31 mouse cellular contexts compared by ENCODE assay signal in genomic region chr4:125439856-125440255, GRCm38 (mm10). TPM values are rescaled to one million over a fixed set of nuclear protein-coding genes. Genes with fewer than 3 reads are reported as not detected.
DNase-seq lines count a peak whose midpoint lies in the region; ATAC-seq lines count a peak whose summit lies in the region.
"Had no signal": no experiment of that assay in that cellular context is flagged by ENCODE, and none has a peak within 500 bp of the region (broad histone marks: within the 10 kb centered on the region; RNA-seq: fewer than 3 reads in every experiment).

No protein-coding gene starts in this region.

- no peak overlapping the region for H3K4me3 ChIP-seq in forebrain, embryonic 10.5 days
- H3K4me3 ChIP-seq in forebrain, embryonic 13.5 days: no peak overlapping the region
- H3K4me3 ChIP-seq in midbrain, embryonic 11.5 days (ENCODE audit: low read depth, low read length): no peak overlapping the region
- H3K4me3 ChIP-seq in midbrain, embryonic 13.5 days (replicated peaks): no peak overlapping the region
- H3K4me3 ChIP-seq in limb, embryonic 10.5 days: no peak overlapping the region
- H3K4me3 ChIP-seq: embryonic facial prominence, embryonic 10.5 days; embryonic facial prominence, embryonic 13.5 days; erythroblast, embryonic 14.5 days; gastrocnemius, adult 2 months; heart, adult 2 months; heart, embryonic 10.5 days; heart, embryonic 13.5 days had no signal

- no peak overlapping the region for H3K9ac ChIP-seq in forebrain, embryonic 13.5 days
- H3K9ac ChIP-seq in midbrain, embryonic 11.5 days (ENCODE audit: low read length): no peak overlapping the region
- H3K9ac ChIP-seq in midbrain, embryonic 13.5 days (replicated peaks): no peak overlapping the region
- H3K9ac ChIP-seq: embryonic facial prominence, embryonic 13.5 days; forebrain, postnatal 0 days; heart, embryonic 13.5 days; hindbrain, embryonic 14.5 days had no signal

- no peak for DNase-seq in forebrain, embryonic 10.5 days (ENCODE audit: extremely low spot score, low spot score)
- peak; percentile 86 for DNase-seq in midbrain, embryonic 11.5 days (ENCODE audit: low spot score, missing footprints)
- peak; percentile 56 for DNase-seq in R1 (ENCODE audit: low read depth, low spot score)
- DNase-seq in limb, embryonic 10.5 days (ENCODE audit: low spot score): no peak
- DNase-seq in gastrocnemius, postnatal 25 days: no peak
- DNase-seq: adrenal gland, adult 2 months; adrenal gland, postnatal 14 days; cerebellum, adult 11 months; cerebellum, adult 2 months; cerebellum, adult 9-11 months; cerebellum, postnatal 25 days; forebrain, postnatal 0 days; gastrocnemius, adult 2 months; gastrocnemius, postnatal 14 days; heart, adult 2 months; heart, postnatal 14 days; heart, postnatal 4 days had no signal

- no peaks in the 10 kb centered on the region for H3K36me3 ChIP-seq in forebrain, embryonic 10.5 days (replicated peaks)
- no peaks in the 10 kb centered on the region for H3K36me3 ChIP-seq in forebrain, embryonic 13.5 days (ENCODE audit: poor library complexity, severe bottlenecking)
- no peaks in the 10 kb centered on the region for H3K36me3 ChIP-seq in midbrain, embryonic 11.5 days (ENCODE audit: control insufficient read depth, insufficient read depth, low read length)
- no peaks in the 10 kb centered on the region for H3K36me3 ChIP-seq in midbrain, embryonic 13.5 days
- H3K36me3 ChIP-seq in limb, embryonic 10.5 days: no peaks in the 10 kb centered on the region
- H3K36me3 ChIP-seq: embryonic facial prominence, embryonic 10.5 days; embryonic facial prominence, embryonic 13.5 days; heart, embryonic 10.5 days; heart, embryonic 13.5 days had no signal

- no peaks in the 10 kb centered on the region for H3K9me3 ChIP-seq in forebrain, embryonic 10.5 days
- H3K9me3 ChIP-seq in forebrain, embryonic 13.5 days (replicated peaks): no peaks in the 10 kb centered on the region
- H3K9me3 ChIP-seq in midbrain, embryonic 11.5 days (ENCODE audit: control insufficient read depth, low read length): no peaks in the 10 kb centered on the region
- H3K9me3 ChIP-seq in midbrain, embryonic 13.5 days: no peaks in the 10 kb centered on the region
- no peaks in the 10 kb centered on the region for H3K9me3 ChIP-seq in limb, embryonic 10.5 days (replicated peaks)
- H3K9me3 ChIP-seq: embryonic facial prominence, embryonic 10.5 days; embryonic facial prominence, embryonic 13.5 days; heart, embryonic 10.5 days; heart, embryonic 13.5 days had no signal

- peaks cover 47% of the 10 kb centered on the region for H3K4me1 ChIP-seq in forebrain, embryonic 10.5 days
- peaks cover 22% of the 10 kb centered on the region for H3K4me1 ChIP-seq in forebrain, embryonic 13.5 days
- H3K4me1 ChIP-seq in midbrain, embryonic 11.5 days (ENCODE audit: control insufficient read depth, insufficient read depth, low read length): peaks cover 14% of the 10 kb centered on the region
- H3K4me1 ChIP-seq in midbrain, embryonic 13.5 days (replicated peaks): peaks cover 24% of the 10 kb centered on the region
- peaks cover 6% of the 10 kb centered on the region; the same call in 1 of the 2 replicates for H3K4me1 ChIP-seq in limb, embryonic 10.5 days
- H3K4me1 ChIP-seq: embryonic facial prominence, embryonic 13.5 days had no signal

- H3K4me2 ChIP-seq in forebrain, embryonic 13.5 days: no peak overlapping the region
- no peak overlapping the region for H3K4me2 ChIP-seq in midbrain, embryonic 11.5 days
- no peak overlapping the region for H3K4me2 ChIP-seq in midbrain, embryonic 13.5 days (replicated peaks)
- H3K4me2 ChIP-seq: embryonic facial prominence, embryonic 13.5 days; heart, embryonic 13.5 days; hindbrain, embryonic 14.5 days had no signal

- WGBS in forebrain, embryonic 10.5 days: 24% methylated on average over 9 of the region's 9 CpGs
- 26% methylated on average over 9 of the region's 9 CpGs for WGBS in forebrain, embryonic 13.5 days
- WGBS in midbrain, embryonic 11.5 days: 5% methylated on average over 9 of the region's 9 CpGs
- WGBS in midbrain, embryonic 13.5 days: 10% methylated on average over 9 of the region's 9 CpGs
- 38% methylated on average over 9 of the region's 9 CpGs for WGBS in limb, embryonic 10.5 days

- no peak for ATAC-seq in forebrain, embryonic 13.5 days
- ATAC-seq in midbrain, embryonic 11.5 days (ENCODE audit: low FRiP score): no peak
- no peak for ATAC-seq in midbrain, embryonic 13.5 days
- ATAC-seq: CD4-positive, CD25-positive, alpha-beta regulatory T cell, adult 4 months; forebrain, embryonic 14.5 days; forebrain, postnatal 0 days; hindbrain, postnatal 0 days; inflammation-experienced regulatory T-cells, adult 6 months; intestine, embryonic 16.5 days had no signal

- 0 out of 2 replicates have a peak overlapping the region, but pooled peaks have one; percentile 2 for H3K27ac ChIP-seq in forebrain, embryonic 10.5 days
- H3K27ac ChIP-seq in forebrain, embryonic 13.5 days: no peak overlapping the region
- H3K27ac ChIP-seq in midbrain, embryonic 11.5 days (ENCODE audit: low read depth, low read length): no peak overlapping the region
- H3K27ac ChIP-seq in midbrain, embryonic 13.5 days: no peak overlapping the region
- 0 out of 2 replicates have a peak overlapping the region, but pooled peaks have one; percentile 27 for H3K27ac ChIP-seq in limb, embryonic 10.5 days
- H3K27ac ChIP-seq: embryonic facial prominence, embryonic 10.5 days; embryonic facial prominence, embryonic 13.5 days; gastrocnemius, adult 2 months; heart, adult 2 months; heart, embryonic 10.5 days; heart, embryonic 13.5 days; hindbrain, embryonic 14.5 days; hindbrain, postnatal 0 days had no signal

- H3K27me3 ChIP-seq in forebrain, embryonic 10.5 days (ENCODE audit: poor library complexity, severe bottlenecking): peaks cover 44% of the 10 kb centered on the region
- H3K27me3 ChIP-seq in forebrain, embryonic 13.5 days: peaks cover 16% of the 10 kb centered on the region
- H3K27me3 ChIP-seq in midbrain, embryonic 11.5 days (ENCODE audit: control insufficient read depth, insufficient read depth, low read length): no peaks in the 10 kb centered on the region
- H3K27me3 ChIP-seq in midbrain, embryonic 13.5 days: peaks cover 10% of the 10 kb centered on the region; the same call in 1 of the 2 replicates
- H3K27me3 ChIP-seq in limb, embryonic 10.5 days (ENCODE audit: low read depth, poor library complexity, severe bottlenecking): peaks cover 9% of the 10 kb centered on the region
- H3K27me3 ChIP-seq: embryonic facial prominence, embryonic 13.5 days had no signal

RNA-seq across cellular contexts. Expression of gene Grik3, which starts 50.6 kb away (rescaled TPM):
- polyA plus RNA-seq in forebrain, embryonic 10.5 days (2016; fragmentation: Nextera tagmentation; extraction: Ambion mirVana): 0.20 and 0.42 TPM in 2 replicates
- polyA plus RNA-seq in forebrain, embryonic 13.5 days (2015; fragmentation: Nextera tagmentation; extraction: Ambion mirVana): 4.7 and 4.9 TPM in 2 replicates
- polyA plus RNA-seq in midbrain, embryonic 11.5 days (2014; fragmentation: Nextera tagmentation; extraction: Ambion mirVana): 0.60 and 0.62 TPM in 2 replicates
- 3.1 and 3.6 TPM in 2 replicates for polyA plus RNA-seq in midbrain, embryonic 13.5 days (2015; fragmentation: Nextera tagmentation; extraction: Ambion mirVana)
- 0.01 TPM in 1 of 2 replicates, not detected in the other for polyA plus RNA-seq in limb, embryonic 10.5 days (2016; fragmentation: Nextera tagmentation; extraction: Ambion mirVana)
- total RNA-seq in gastrocnemius, postnatal 25 days (2021): under 1 TPM; 0.08 to 0.13 TPM
- total RNA-seq: common myeloid progenitor, adult 5-6 weeks had no signal
- polyA plus RNA-seq: CD4-positive, CD25-positive, alpha-beta regulatory T cell, adult 4 months; erythroblast, embryonic 14.5 days; inflammation-experienced regulatory T-cells, adult 6 months had no signal

Comparison
In these comparisons a context has a peak if more than half of its experiments do, and no peak if none do; other contexts are left out.
1. H3K27ac ChIP-seq: peak in forebrain, embryonic 10.5 days (single experiment) and limb, embryonic 10.5 days (single experiment); none in forebrain, embryonic 13.5 days (single experiment), midbrain, embryonic 11.5 days (single experiment) and midbrain, embryonic 13.5 days (single experiment).
2. DNase-seq: peak in midbrain, embryonic 11.5 days (single experiment) and R1 (single experiment); none in forebrain, embryonic 10.5 days (single experiment), limb, embryonic 10.5 days (single experiment) and gastrocnemius, postnatal 25 days (single experiment).